Mouse (Mus musculus) midbrain, embryonic 16.5 days (tissue): ENCODE data around the gene Zcchc14. TPM values are rescaled to one million over a fixed set of nuclear protein-coding genes. Genes with fewer than 3 reads are reported as not detected.

ENCODE experiments used
- ATAC-seq: fragments of 200-750 bp; cut with Nextera tagmentation; 2 replicates; pipeline ENCODE4 v1.8.0; 2017; ENCODE audit warnings: moderate TSS enrichment
- H3K27ac ChIP-seq: fragments of 300-500 bp; sonication (generic); 2 replicates; pipeline ENCODE4 v1.5.1; 2014; ENCODE audit warnings: mild to moderate bottlenecking, low read length, mixed read lengths
- H3K27me3 ChIP-seq: fragments of 300-500 bp; sonication (generic); 2 replicates; pipeline ENCODE4 v1.6.1; 2014; ENCODE audit warnings: low read depth, low read length, mixed read lengths; ENCODE audit not compliant: control insufficient read depth, insufficient read depth
- H3K36me3 ChIP-seq: fragments of 300-500 bp; sonication (generic); 2 replicates; pipeline ENCODE4 v1.6.1; 2014; ENCODE audit warnings: mild to moderate bottlenecking, low read length, moderate library complexity, mixed read lengths; ENCODE audit not compliant: control insufficient read depth, insufficient read depth
- H3K4me1 ChIP-seq: fragments of 300-500 bp; sonication (generic); 2 replicates; pipeline ENCODE4 v1.6.1; 2014; ENCODE audit warnings: mild to moderate bottlenecking, low read length, mixed read lengths; ENCODE audit not compliant: control insufficient read depth, insufficient read depth
- H3K4me2 ChIP-seq: fragments of 300-500 bp; sonication (generic); 2 replicates; pipeline ENCODE4 v1.6.1; 2014; ENCODE audit warnings: mild to moderate bottlenecking, low read length, mixed read lengths
- H3K4me3 ChIP-seq: fragments of 300-500 bp; sonication (generic); 2 replicates; pipeline ENCODE4 v1.5.1; 2014; ENCODE audit warnings: low read depth, mild to moderate bottlenecking, low read length, moderate library complexity, mixed read lengths
- H3K9ac ChIP-seq: fragments of 300-500 bp; sonication (generic); 2 replicates; pipeline ENCODE4 v1.6.1; 2014; ENCODE audit warnings: low read depth, low read length, mixed read lengths
- H3K9me3 ChIP-seq: fragments of 300-500 bp; sonication (generic); replicated peaks from 2 replicates; pipeline ENCODE4 v1.6.1; 2014; ENCODE audit warnings: mild to moderate bottlenecking, low read length, mixed read lengths; ENCODE audit not compliant: control insufficient read depth, poor library complexity, severe bottlenecking
- WGBS: fragments of 180-500 bp; shearing (Covaris S2); extraction: QIAGEN DNeasy Blood & Tissue Kit; methylation state at CpG from one replicate; pipeline ENCODE4 v1.1.7; 2014; 5-methylcytosine and 5-hydroxymethylcytosine counted together
- polyA plus RNA-seq: library from polyadenylated mRNA; unstranded; fragments of >200 nt; fragmentation: Nextera tagmentation; extraction: Ambion mirVana; gene quantifications from 2 replicates; pipeline ENCODE4 v1.2.1, GENCODE M21; 2015

Zcchc14 gene
- polyA plus RNA-seq, 1 experiment from 2014 or later, result 23.9 TPM

DNA sequence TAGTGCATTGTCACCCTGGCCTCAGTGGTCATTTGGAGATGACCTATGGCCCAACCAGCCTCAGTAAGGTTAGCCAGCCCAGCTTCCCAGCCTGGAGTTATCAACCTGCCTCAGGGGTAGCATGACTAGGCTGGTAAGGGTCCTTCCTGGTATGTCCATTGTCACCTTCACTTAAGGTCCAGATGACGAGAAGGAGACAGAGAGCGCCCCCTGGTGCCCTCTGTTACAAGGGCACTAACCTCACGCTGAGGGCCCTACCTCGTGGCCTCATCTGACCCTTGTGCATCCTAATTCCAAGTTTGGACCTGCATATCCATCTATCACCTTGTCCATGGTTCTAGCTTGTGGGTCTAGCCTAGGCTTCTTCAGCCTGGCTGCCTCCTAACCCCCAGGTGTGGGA, 32.7 kb upstream of the Zcchc14 start:
- H3K36me3 ChIP-seq, result no peaks in the 10 kb centered on the region
- no peak overlapping the region for H3K27ac ChIP-seq
- H3K4me3 ChIP-seq, result no peak overlapping the region
- no peak for ATAC-seq
- no peak overlapping the region for H3K4me2 ChIP-seq
- no peak overlapping the region for H3K9ac ChIP-seq
- no peaks in the 10 kb centered on the region for H3K9me3 ChIP-seq
- WGBS, result 14% methylated on average over 4 of the region's 4 CpGs
- no peaks in the 10 kb centered on the region for H3K27me3 ChIP-seq
- peaks cover 18% of the 10 kb centered on the region for H3K4me1 ChIP-seq

DNA sequence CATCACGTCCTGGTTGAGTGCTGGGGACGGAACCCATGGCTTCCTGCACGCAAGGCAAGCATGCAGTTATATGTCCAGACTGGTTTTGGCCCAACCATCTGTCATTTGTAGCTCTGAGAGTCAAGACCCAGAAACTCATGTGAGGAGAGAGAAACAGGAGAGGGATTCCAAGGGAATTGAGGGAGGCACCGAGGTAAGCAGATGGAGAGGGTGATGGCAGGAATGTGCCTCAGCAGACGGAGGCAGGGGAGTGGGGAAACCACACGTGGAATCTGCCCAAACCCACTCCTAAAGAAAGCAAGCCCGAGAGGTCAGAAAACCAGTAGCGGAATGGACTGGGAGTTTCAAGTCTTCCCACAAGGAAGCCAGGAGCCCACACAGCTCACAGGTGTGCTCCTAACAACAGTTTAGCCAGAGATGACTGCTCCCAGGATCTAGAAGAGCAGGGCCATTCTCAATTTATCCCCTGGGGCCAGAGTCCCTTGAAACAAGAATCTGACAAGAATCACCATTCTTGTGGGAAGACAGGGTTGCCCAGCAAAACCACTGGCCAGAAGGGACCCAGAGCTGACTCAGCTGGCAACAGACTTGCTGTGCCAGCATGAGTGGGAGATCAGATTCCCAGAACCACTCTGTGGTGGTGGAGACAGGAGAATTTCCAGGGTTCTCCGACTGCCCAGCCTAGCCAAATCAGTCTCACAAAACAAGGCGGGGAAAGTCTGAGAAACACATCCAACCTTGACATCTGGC, 30.6 kb upstream of the Zcchc14 start:
- 80% methylated on average over 10 of the region's 10 CpGs for WGBS

DNA sequence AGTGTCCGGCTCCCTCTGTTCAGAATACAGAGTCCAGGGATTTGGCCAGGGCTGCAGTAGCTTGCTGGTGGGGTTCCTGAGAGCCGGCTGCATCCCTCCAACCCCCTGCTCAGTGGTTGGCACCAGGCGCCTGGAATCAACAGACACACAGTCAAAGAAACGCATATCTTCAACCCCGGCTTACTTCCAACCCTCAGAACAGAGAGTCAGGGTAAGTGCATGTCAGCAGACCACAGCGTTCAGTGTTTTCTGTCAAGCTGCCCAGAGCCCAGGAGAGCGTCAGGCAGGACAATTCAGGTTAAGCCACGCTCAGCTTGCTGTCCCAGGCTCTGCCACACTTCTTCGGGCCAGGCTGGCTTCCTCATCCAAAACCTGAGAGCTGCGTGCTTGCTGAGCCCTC, 28.8 kb upstream of the Zcchc14 start:
- Histone ChIP-seq H3K4me1 (no peaks in the 10 kb centered on the region), H3K4me3 (no peak overlapping the region), H3K9me3 (no peaks in the 10 kb centered on the region), H3K36me3 (no peaks in the 10 kb centered on the region), H3K27ac (no peak overlapping the region), H3K4me2 (no peak overlapping the region), H3K9ac (no peak overlapping the region), H3K27me3 (no peaks in the 10 kb centered on the region)
- 45% methylated on average over 10 of the region's 10 CpGs for WGBS
- no peak for ATAC-seq

More for the DNA sequence above, 30.6 kb upstream of the Zcchc14 start:
- H3K9ac ChIP-seq, result no peak overlapping the region
- H3K27ac ChIP-seq, result no peak overlapping the region
- H3K36me3 ChIP-seq, result no peaks in the 10 kb centered on the region
- H3K4me1 ChIP-seq, result peaks cover 13% of the 10 kb centered on the region
- ATAC-seq, result no peak
- H3K4me3 ChIP-seq, result no peak overlapping the region
- no peaks in the 10 kb centered on the region for H3K27me3 ChIP-seq
- no peaks in the 10 kb centered on the region for H3K9me3 ChIP-seq
- no peak overlapping the region for H3K4me2 ChIP-seq

DNA sequence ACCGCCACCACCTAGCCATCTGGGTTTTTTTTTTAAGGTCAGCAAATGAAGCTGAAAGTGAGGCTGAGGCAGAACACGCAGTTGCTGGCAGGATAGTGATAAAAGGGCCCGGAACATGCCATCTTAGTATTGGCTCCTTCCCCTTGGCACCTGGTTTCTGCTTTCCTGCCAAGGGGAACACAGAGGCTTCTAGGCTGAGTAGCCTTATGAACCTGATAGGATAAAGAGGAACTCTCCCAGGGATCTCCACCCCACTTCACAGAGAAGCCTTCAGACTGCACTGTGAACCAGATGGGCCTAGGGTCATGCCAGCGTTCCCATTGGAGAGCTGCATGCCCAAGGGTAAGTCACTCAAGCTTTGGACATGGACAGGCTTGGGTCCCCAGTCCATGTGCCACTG, 28.2 kb upstream of the Zcchc14 start:
- no peaks in the 10 kb centered on the region for H3K27me3 ChIP-seq
- H3K36me3 ChIP-seq, result no peaks in the 10 kb centered on the region
- H3K9ac ChIP-seq, result no peak overlapping the region
- H3K4me2 ChIP-seq, result no peak overlapping the region
- H3K9me3 ChIP-seq, result no peaks in the 10 kb centered on the region
- 89% methylated on average over 4 of the region's 4 CpGs for WGBS
- no peak overlapping the region for H3K4me3 ChIP-seq
- no peak overlapping the region for H3K27ac ChIP-seq
- ATAC-seq, result no peak
- no peaks in the 10 kb centered on the region for H3K4me1 ChIP-seq

DNA sequence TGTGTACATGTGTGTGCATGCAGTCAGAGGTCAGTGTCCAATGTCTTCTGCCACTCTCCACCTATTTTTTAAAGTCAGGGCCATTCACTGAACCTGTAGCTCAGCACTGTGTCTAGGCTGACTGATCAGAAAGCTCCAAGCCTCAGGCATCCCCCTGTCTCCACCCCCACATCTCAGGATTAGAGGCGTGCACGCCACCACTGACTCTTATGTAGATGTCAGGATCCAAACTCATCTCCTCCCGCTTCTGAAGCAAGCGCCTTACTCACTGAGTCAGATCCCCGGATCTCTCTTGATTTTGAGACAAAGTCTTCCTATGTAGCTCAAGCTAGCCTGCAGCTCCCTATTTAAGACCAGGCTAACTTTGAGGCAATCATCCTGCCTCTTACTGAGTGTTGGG, 26.0 kb upstream of the Zcchc14 start:
- Histone ChIP-seq H3K9me3 (no peaks in the 10 kb centered on the region), H3K36me3 (no peaks in the 10 kb centered on the region), H3K4me3 (no peak overlapping the region), H3K4me2 (no peak overlapping the region), H3K9ac (no peak overlapping the region), H3K27ac (no peak overlapping the region), H3K27me3 (no peaks in the 10 kb centered on the region), H3K4me1 (no peaks in the 10 kb centered on the region)
- WGBS, result 70% methylated on average over 5 of the region's 5 CpGs
- no peak for ATAC-seq

DNA sequence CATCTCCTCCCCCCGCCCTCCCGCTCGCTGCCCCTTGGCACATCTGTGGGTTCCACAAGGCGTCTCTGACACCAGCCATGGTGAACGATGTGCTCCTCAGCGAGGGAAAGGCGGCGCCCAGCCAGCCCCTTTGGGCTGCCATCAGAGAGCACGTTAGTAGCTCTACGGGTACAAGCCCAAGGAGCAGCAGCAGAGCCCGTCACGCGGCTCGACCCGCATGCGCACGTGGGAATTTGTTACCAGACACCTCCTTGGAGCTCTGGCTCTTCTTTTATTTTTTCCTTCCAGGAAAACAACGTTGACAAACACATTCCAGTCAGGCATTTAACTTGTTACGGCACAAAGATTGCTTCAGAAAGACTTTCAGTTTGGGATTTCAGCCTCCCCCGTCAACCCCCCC, 23.0 kb upstream of the Zcchc14 start:
- Histone ChIP-seq H3K36me3 (no peaks in the 10 kb centered on the region), H3K4me1 (peaks cover 4% of the 10 kb centered on the region), H3K4me3 (no peak overlapping the region), H3K4me2 (no peak overlapping the region), H3K9ac (no peak overlapping the region), H3K9me3 (no peaks in the 10 kb centered on the region), H3K27me3 (no peaks in the 10 kb centered on the region), H3K27ac (no peak overlapping the region)
- ATAC-seq, result no peak
- 60% methylated on average over 20 of the region's 20 CpGs for WGBS

DNA sequence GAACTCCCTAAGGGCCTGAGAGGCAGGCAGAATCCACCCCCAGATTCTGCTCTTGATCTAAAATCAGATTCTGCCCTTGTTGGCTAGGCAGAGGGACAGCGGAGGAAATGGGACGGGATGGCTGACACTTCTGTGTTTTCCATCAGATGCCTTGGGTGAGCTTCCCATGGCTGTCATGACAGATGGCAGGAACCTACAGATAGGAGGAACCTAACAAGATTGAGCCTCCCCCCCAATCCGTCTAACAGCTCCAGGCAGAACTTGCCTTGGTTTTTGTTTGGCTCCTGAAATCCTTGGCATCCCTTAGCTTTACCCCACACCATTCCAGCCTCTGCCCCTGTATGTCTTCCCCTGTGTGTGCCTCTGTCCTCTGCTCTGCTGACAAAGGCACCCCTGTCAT, 22.5 kb upstream of the Zcchc14 start:
- ATAC-seq, result no peak
- Histone ChIP-seq H3K4me3 (no peak overlapping the region), H3K9ac (no peak overlapping the region), H3K27me3 (no peaks in the 10 kb centered on the region), H3K9me3 (no peaks in the 10 kb centered on the region), H3K4me2 (no peak overlapping the region), H3K36me3 (no peaks in the 10 kb centered on the region), H3K4me1 (peaks cover 4% of the 10 kb centered on the region), H3K27ac (no peak overlapping the region)
- 85% methylated on average over 3 of the region's 3 CpGs for WGBS

DNA sequence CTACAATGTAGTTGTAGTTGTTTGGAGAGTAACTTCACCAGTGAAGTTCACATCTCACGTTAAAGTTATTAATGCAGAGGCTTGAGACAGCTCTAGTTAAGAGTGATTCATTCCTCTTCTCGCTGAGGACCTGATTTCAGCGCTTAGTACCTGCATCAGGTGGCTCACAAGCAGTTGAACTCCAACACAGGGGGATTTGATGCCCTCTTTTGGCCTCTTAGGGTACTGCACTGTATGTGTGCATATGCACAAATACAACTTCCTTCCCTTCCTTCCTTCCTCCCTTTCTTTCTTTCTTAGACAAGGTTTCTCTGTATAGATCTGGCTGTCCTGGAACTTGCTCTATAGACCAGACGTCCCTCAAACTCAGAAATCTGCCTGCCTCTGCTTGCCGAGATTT, 21.8 kb upstream of the Zcchc14 start:
- no peaks in the 10 kb centered on the region for H3K27me3 ChIP-seq

DNA sequence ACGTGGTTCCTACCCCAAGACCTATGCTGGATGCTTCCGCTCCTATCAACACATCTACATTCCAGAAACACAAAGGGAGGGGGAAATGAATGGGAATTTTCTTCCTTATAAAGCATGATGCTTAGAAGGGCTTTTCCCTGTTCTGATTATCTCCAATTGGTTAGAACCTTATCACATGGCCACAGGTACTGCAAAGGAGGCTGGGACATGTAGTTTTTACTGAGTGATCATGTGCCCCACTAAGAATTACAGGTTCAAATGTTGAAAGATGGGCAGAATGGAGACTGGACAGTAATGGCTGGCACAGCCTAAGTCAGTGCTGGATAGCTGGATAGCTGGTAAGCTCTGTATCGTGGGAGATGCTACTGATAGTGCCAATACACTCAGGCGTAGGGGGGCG, 21.2 kb upstream of the Zcchc14 start:
- WGBS, result 79% methylated on average over 5 of the region's 5 CpGs
- Histone ChIP-seq H3K4me3 (no peak overlapping the region), H3K4me2 (no peak overlapping the region; the same call in 1 of the 2 replicates), H3K4me1 (peaks cover 10% of the 10 kb centered on the region), H3K9ac (no peak overlapping the region), H3K9me3 (no peaks in the 10 kb centered on the region), H3K27ac (peak overlapping the region; percentile 75), H3K36me3 (no peaks in the 10 kb centered on the region), H3K27me3 (no peaks in the 10 kb centered on the region)
- peak; percentile 86 for ATAC-seq

More for the DNA sequence above, 21.8 kb upstream of the Zcchc14 start:
- Histone ChIP-seq H3K4me2 (no peak overlapping the region), H3K27ac (no peak overlapping the region), H3K4me1 (peaks cover 4% of the 10 kb centered on the region), H3K36me3 (no peaks in the 10 kb centered on the region), H3K9me3 (no peaks in the 10 kb centered on the region), H3K9ac (no peak overlapping the region), H3K4me3 (no peak overlapping the region)
- no peak for ATAC-seq
- WGBS, result 63% methylated on average over 5 of the region's 5 CpGs
